Mouse (Mus musculus): Measurements from ENCODE around the gene Pakap. TPM values are rescaled to one million over a fixed set of nuclear protein-coding genes. Genes with fewer than 3 reads are reported as not detected.

The Pakap gene
- polyA plus RNA-seq, 1 experiment from 2014 or later = 46.0 TPM

DNA sequence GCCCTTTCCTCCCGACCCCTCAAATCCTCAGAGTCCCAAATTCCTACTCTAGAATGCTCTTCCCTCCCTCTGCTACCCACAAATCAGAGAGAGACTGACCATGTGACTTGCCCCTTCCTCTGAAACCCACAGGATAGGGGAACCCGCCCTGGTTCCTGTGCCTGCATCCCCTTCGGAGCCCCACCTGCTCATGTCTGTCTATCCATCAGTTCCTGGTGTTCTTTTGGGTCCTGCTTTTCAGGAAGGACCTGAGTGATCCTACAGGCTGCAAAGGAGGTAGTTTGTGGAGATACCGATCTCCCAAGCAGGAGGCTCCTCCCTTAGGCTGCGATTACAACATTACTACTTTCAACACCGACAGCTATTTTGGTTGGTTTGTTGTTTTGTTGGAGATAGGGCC is 340.9 kb downstream of the Pakap start:
- no peak overlapping the region for H3K27ac ChIP-seq (ENCODE audit: low read depth, low read length)
- H3K9me3 ChIP-seq (replicated peaks; ENCODE audit: control insufficient read depth, low read length) = no peaks in the 10 kb centered on the region; the same call in 1 of the 2 replicates
- H3K36me3 ChIP-seq (ENCODE audit: control insufficient read depth, insufficient read depth, low read length) = no peaks in the 10 kb centered on the region
- no peak for ATAC-seq (replicated peaks; ENCODE audit: insufficient number of reproducible peaks, low FRiP score, low TSS enrichment)
- 56% methylated on average over 6 of the region's 6 CpGs for WGBS (ENCODE audit: insufficient replicate concordance)
- H3K27me3 ChIP-seq (ENCODE audit: control insufficient read depth, insufficient read depth, low read length) = no peaks in the 10 kb centered on the region
- H3K4me3 ChIP-seq (ENCODE audit: low read depth, low read length) = no peak overlapping the region
- no peak overlapping the region for H3K4me2 ChIP-seq
- H3K9ac ChIP-seq (ENCODE audit: low read depth, low read length) = no peak overlapping the region
- H3K4me1 ChIP-seq (ENCODE audit: control insufficient read depth, insufficient read depth, low read length) = no peaks in the 10 kb centered on the region

DNA sequence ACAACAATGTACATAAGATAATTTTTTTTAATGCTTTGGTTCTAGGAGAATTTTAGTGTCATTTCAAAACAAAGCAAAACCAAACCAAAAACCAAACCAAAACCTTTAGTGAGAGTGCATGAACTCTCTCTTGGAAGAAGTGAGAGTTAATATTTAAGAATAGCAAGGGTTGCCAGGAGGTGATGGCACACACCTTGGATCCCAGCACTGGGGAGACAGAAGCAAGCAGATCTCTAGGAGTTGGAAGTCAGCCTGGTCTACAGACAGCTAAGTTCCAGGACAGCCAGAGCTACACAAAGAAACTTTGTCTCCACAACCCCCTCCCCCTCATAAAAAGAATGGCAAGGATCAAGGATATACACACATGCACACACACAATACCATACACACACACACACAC is 345.0 kb downstream of the Pakap start:
- Histone ChIP-seq H3K27ac (ENCODE audit: low read depth, low read length) (no peak overlapping the region), H3K36me3 (ENCODE audit: control insufficient read depth, insufficient read depth, low read length) (no peaks in the 10 kb centered on the region), H3K27me3 (ENCODE audit: control insufficient read depth, insufficient read depth, low read length) (0 out of 2 replicates have a peak, but pooled peaks cover 6% of the 10 kb centered on the region), H3K9ac (ENCODE audit: low read depth, low read length) (no peak overlapping the region), H3K4me1 (ENCODE audit: control insufficient read depth, insufficient read depth, low read length) (peaks cover 8% of the 10 kb centered on the region), H3K4me2 (no peak overlapping the region), H3K4me3 (ENCODE audit: low read depth, low read length) (no peak overlapping the region), H3K9me3 (replicated peaks; ENCODE audit: control insufficient read depth, low read length) (no peaks in the 10 kb centered on the region; the same call in 1 of the 2 replicates)
- ATAC-seq (replicated peaks; ENCODE audit: insufficient number of reproducible peaks, low FRiP score, low TSS enrichment) = no peak

DNA sequence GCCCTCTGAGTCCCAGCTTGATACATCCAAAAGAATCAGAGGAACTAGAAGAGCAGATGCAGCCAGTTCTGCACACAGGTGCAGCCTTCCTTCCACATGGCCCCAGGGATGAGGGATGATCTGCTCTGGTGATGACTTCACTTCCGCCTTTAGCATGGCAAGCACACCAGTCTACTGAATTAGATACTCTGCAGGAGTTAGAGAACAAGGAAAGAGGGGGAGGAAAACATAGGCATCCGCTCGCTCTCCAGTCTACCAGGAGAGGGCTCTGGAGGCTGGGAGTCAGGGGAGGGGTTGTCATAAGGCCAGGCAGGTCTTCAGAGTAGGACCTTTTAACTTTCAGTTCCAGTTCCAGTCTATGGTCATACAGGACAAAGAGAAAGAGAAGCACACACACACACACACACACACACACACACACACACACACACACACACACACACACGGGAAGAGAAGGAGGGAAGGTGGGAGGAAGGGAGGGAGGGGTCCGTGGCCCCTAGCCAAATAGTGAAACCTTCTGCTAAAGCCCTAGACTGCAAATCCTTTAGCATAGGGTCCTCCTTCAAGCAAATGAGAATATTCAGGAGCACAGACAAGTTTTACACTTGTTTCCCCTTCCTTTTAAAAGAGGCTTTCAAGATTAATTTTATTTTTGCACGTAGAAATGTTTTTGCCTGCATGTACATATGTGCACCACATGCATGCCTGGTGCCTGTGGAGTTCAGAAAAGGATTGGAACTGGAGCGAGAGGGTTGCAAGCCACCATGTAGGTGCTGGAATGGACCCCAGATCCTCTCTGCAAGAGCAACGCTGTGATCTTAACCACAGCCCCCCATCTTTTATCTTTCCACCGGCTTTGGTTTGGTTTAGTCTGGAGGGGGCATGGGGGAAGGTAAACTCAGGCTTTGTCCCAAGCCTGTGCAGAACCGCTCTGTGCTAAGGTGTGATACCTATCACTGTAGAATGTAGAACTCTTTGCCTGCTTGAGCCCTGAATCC is 346.5 kb downstream of the Pakap start:
- Histone ChIP-seq H3K36me3 (ENCODE audit: control insufficient read depth, insufficient read depth, low read length) (no peaks in the 10 kb centered on the region), H3K4me3 (ENCODE audit: low read depth, low read length) (no peak overlapping the region), H3K9ac (ENCODE audit: low read depth, low read length) (no peak overlapping the region), H3K9me3 (replicated peaks; ENCODE audit: control insufficient read depth, low read length) (no peaks in the 10 kb centered on the region; the same call in 1 of the 2 replicates), H3K27ac (ENCODE audit: low read depth, low read length) (no peak overlapping the region), H3K27me3 (ENCODE audit: control insufficient read depth, insufficient read depth, low read length) (0 out of 2 replicates have a peak, but pooled peaks cover 6% of the 10 kb centered on the region), H3K4me2 (no peak overlapping the region), H3K4me1 (ENCODE audit: control insufficient read depth, insufficient read depth, low read length) (peaks cover 8% of the 10 kb centered on the region)
- ATAC-seq (replicated peaks; ENCODE audit: insufficient number of reproducible peaks, low FRiP score, low TSS enrichment) = no peak
- WGBS (ENCODE audit: insufficient replicate concordance) = 63% methylated on average over 10 of the region's 10 CpGs

DNA sequence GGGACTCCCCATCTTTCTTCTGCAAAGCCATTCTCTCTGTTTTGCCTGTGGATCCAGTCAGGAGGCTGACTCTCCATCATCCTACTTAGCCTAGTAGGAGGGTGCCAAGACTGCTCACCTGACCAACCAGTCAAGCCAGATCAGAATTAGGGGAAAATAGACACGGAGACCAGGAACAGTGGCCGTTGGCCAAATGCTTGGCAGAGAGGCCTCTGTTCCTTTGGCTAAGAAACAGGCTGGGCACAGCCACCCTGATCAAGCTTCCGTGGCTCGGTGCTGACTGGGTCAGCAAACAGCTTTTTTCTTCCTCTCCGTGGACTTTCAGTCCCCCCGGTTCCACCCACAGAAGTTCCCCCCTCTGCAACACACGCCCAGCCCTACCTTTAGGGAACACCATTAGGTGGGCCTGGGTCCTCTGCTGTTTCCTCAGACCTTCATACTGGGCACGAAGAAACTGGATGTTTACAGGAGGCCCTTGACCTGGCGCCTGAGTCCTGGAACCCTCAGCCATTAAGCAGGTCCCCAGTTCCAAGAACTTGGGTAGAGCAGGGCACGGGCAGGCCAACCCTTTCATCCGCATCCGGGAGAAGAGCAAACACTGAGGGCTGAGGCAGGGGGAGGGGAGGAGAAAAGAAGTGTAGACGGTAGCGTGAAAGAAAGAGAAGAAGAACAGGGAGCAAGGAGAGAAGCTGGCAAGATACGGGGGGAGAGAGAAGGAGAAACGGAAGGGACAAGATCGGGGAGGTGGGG is 347.4 kb downstream of the Pakap start:
- Histone ChIP-seq H3K36me3 (ENCODE audit: control insufficient read depth, insufficient read depth, low read length) (no peaks in the 10 kb centered on the region), H3K9me3 (replicated peaks; ENCODE audit: control insufficient read depth, low read length) (no peaks in the 10 kb centered on the region; the same call in 1 of the 2 replicates), H3K4me2 (peak overlapping the region; percentile 65), H3K27ac (ENCODE audit: low read depth, low read length) (no peak overlapping the region), H3K27me3 (ENCODE audit: control insufficient read depth, insufficient read depth, low read length) (0 out of 2 replicates have a peak, but pooled peaks cover 6% of the 10 kb centered on the region), H3K4me3 (ENCODE audit: low read depth, low read length) (peak overlapping the region; percentile 27; the same call in 1 of the 2 replicates), H3K4me1 (ENCODE audit: control insufficient read depth, insufficient read depth, low read length) (peaks cover 8% of the 10 kb centered on the region), H3K9ac (ENCODE audit: low read depth, low read length) (peak overlapping the region; percentile 4; the same call in 1 of the 2 replicates)
- WGBS (ENCODE audit: insufficient replicate concordance) = 33% methylated on average over 17 of the region's 17 CpGs
- ATAC-seq (replicated peaks; ENCODE audit: insufficient number of reproducible peaks, low FRiP score, low TSS enrichment) = no peak

DNA sequence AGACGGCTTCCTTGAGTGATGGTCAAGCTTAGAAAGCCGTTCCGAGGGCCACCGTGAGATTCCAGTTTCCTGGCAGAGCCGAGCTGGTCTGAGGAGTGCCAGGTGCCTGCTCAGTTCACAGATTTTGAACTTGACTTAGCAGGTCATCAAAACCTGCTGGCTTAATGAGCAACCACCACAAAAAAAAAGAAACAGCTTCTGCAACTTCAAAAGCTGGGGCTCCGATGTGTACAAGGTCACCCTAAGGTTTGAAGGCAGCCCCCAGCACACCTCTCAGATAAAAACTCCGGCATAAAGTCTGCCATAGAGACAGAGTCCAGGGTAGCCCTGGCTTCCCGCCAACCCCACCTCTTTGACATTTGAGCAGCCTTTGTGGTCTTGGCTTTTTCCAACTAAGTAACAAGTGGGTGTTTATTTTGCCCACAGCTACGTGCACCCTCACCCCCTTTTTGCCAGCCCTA is 348.3 kb downstream of the Pakap start, which contains the start of gene D630039A03Rik:
Gene D630039A03Rik (minus strand): TSS at position 97 of the 461 bp plus-strand sequence.
- Histone ChIP-seq H3K4me3 (ENCODE audit: low read depth, low read length) (peak within 1 kb of the TSS; percentile 27), H3K9ac (ENCODE audit: low read depth, low read length) (peak within 1 kb of the TSS; percentile 4; the same call in 1 of the 2 replicates), H3K4me2 (peak within 1 kb of the TSS; percentile 65), H3K9me3 (replicated peaks; ENCODE audit: control insufficient read depth, low read length) (no peaks in the 10 kb centered on the region; the same call in 1 of the 2 replicates), H3K4me1 (ENCODE audit: control insufficient read depth, insufficient read depth, low read length) (peaks cover 8% of the 10 kb centered on the region), H3K27ac (ENCODE audit: low read depth, low read length) (no peak within 1 kb of the TSS), H3K27me3 (ENCODE audit: control insufficient read depth, insufficient read depth, low read length) (0 out of 2 replicates have a peak, but pooled peaks cover 6% of the 10 kb centered on the region), H3K36me3 (ENCODE audit: control insufficient read depth, insufficient read depth, low read length) (no peaks in the 10 kb centered on the region)
- ATAC-seq (replicated peaks; ENCODE audit: insufficient number of reproducible peaks, low FRiP score, low TSS enrichment) = no peak
- 13% methylated on average over 9 of the region's 9 CpGs for WGBS (ENCODE audit: insufficient replicate concordance)

DNA sequence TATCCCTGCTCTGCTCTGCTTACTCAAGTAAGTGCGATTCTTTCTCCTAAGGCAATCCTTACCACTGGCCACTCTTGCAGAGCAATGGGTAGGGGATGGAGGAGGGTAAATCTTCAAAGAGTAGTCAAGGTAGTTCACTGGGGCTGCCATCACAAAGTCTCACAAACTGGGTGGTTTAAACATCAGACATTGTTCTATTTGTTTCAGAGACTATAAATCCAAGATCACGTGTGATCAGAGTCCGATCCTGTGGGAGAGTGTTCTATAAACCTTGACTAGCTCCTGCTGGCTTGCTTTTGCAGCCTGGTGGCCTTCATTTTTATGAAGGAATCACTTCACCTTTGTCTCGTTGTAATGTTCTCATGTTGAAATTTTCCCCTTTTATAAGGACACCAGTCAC is 348.7 kb downstream of the Pakap start:
- Histone ChIP-seq H3K9me3 (replicated peaks; ENCODE audit: control insufficient read depth, low read length) (no peaks in the 10 kb centered on the region; the same call in 1 of the 2 replicates), H3K27me3 (ENCODE audit: control insufficient read depth, insufficient read depth, low read length) (0 out of 2 replicates have a peak, but pooled peaks cover 6% of the 10 kb centered on the region), H3K4me2 (peak overlapping the region; percentile 65; the same call in 1 of the 2 replicates), H3K36me3 (ENCODE audit: control insufficient read depth, insufficient read depth, low read length) (no peaks in the 10 kb centered on the region), H3K4me3 (ENCODE audit: low read depth, low read length) (peak overlapping the region; percentile 27; the same call in 1 of the 2 replicates), H3K4me1 (ENCODE audit: control insufficient read depth, insufficient read depth, low read length) (peaks cover 8% of the 10 kb centered on the region), H3K9ac (ENCODE audit: low read depth, low read length) (no peak overlapping the region), H3K27ac (ENCODE audit: low read depth, low read length) (no peak overlapping the region)
- WGBS (ENCODE audit: insufficient replicate concordance) = 60% methylated on average over 4 of the region's 4 CpGs
- no peak for ATAC-seq (replicated peaks; ENCODE audit: insufficient number of reproducible peaks, low FRiP score, low TSS enrichment)

DNA sequence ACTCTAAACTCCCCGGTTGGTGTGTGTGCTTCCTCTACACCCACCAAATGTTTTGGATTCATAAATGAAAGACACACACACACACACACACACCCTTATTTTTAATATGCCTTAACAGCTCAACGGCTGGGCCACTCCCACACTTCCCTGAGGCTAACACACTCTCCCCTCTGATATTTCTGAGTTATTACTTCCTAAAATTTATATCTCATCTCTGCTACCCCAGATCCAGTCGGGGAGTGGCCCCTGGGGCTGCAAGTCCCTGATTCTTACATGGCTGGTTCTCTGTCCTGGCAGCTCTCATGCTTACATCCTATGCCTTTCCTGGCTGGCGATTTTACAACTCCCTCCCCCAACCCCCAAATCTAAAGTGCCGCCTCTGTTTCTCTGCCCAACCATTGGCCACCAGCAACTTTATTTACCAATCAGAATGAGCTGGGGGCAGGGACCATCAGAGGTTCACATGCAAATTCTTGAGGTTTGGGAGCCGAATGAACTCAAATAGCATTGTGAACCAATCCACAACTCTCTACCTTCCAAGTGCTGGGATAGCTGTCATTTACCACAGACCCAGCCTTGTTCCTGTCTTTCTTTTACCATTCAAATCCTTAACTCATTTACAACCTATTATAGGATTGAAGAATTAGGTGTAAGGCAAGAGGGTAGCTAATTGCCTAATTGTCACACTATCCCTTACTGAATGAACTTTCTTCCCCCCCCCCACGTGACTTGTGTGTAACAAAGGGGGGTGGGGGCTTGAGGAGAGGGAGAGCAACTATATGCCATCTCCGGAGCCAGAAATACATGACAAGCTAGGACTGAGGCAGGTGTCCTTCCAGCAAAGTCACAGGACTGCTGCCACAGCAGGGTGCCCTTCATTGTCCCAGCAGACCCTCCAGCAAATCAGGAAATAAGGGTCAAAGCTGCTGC is 351.8 kb downstream of the Pakap start:
- Histone ChIP-seq H3K36me3 (ENCODE audit: control insufficient read depth, insufficient read depth, low read length) (no peaks in the 10 kb centered on the region), H3K9me3 (replicated peaks; ENCODE audit: control insufficient read depth, low read length) (no peaks in the 10 kb centered on the region), H3K4me2 (no peak overlapping the region), H3K4me1 (ENCODE audit: control insufficient read depth, insufficient read depth, low read length) (peaks cover 8% of the 10 kb centered on the region), H3K27ac (ENCODE audit: low read depth, low read length) (no peak overlapping the region), H3K4me3 (ENCODE audit: low read depth, low read length) (no peak overlapping the region), H3K27me3 (ENCODE audit: control insufficient read depth, insufficient read depth, low read length) (0 out of 2 replicates have a peak, but pooled peaks cover 6% of the 10 kb centered on the region), H3K9ac (ENCODE audit: low read depth, low read length) (no peak overlapping the region)
- WGBS (ENCODE audit: insufficient replicate concordance) = 25% methylated on average over 8 of the region's 8 CpGs
- ATAC-seq (replicated peaks; ENCODE audit: insufficient number of reproducible peaks, low FRiP score, low TSS enrichment) = no peak
